Mouse (Mus musculus): ENCODE measurements around the gene Nectin3. TPM values are rescaled to one million over a fixed set of nuclear protein-coding genes. Genes with fewer than 3 reads are reported as not detected.
"Not testable (repeated sequence)": the region's sequence is repeated elsewhere in the genome, so short reads cannot be mapped to it uniquely, and the experiment has no call there.

Nectin3 gene
- polyA plus RNA-seq, 1 experiment = 19.0 TPM

DNA sequence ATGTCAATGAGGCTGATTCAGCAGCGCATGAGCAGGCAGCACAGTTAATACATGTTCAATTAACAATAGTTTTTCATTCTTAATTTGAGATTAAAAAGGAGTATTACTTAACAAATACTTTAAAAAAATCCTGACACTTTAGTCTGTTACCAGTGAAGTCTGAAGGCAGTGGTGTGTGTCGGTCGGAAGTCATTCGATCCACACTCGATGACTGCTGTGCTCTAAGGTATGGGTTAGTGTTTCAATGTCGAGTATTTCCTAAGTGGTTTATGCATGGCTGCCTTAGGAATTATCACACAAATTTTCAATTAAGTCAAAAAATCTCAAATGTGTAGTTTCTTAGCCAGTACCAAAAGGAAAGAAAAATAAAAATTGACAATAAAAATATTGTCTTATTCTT lies 49.3 kb downstream of the Nectin3 start:
- WGBS = 96% methylated on average over 6 of the region's 6 CpGs

GRCm38 (mm10) chr16:46431317-46431716 lies 67.0 kb downstream of the Nectin3 start:
- no peak for DNase-seq (ENCODE audit: low read depth, low spot score)
- 91% methylated on average over 5 of the region's 5 CpGs for WGBS

More for the DNA sequence above, 49.3 kb downstream of the Nectin3 start:
- DNase-seq (ENCODE audit: low read depth, low spot score) = no peak

GRCm38 (mm10) chr16:46416177-46416576 lies 82.1 kb downstream of the Nectin3 start:
- 81% methylated on average over 3 of the region's 3 CpGs for WGBS
- no peak for DNase-seq (ENCODE audit: low read depth, low spot score)

DNA sequence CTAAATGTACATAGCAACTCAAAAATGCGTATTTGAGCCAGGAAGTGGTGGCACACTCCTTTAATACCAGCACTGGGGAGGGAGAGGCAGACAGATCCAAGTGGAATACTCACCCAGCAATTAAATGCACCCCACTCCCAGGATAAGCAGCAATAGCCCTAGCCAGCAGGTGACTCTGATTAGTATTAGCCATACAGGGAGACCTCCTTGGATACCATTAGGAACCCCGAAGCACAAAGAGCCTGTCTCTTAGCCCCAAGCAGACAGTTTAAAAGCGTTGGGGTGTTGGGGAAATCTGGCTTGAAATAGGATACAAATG lies 87.6 kb downstream of the Nectin3 start:
- 91% methylated on average over 3 of the region's 3 CpGs for WGBS
- no peak for DNase-seq (ENCODE audit: low read depth, low spot score)

DNA sequence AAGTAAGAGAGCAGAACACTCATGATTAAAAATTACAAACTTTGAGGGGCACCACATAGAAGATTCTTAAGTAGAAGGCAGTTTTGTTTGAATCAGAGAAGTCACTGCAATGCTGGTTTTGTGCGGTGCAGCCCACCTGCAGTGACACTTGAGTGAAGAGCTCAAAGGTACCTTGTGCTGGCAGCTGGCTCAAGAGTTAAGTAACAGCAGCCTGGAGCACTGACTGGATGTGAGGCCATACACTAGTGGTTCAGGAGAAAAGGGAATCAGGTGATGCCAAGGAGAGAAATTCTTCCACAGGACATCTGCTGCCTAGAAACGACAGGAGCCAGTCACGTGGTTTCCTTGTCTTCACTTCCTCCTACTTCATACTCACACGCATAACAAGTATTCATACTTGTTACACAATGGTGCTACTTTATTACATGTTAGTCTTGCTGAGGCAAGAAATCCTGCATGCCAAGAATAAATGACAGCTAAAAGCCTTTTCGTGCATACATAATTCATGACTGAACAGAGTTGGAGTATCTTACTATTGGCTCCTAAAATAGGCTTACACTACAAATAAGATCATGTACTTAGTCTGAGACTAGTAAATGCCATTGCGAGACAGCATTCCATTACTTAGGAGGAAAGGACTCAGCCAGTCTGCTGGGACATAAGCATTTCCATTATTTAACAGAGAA lies 88.1 kb downstream of the Nectin3 start:
- WGBS = 62% methylated on average over 6 of the region's 6 CpGs
- DNase-seq (ENCODE audit: low read depth, low spot score) = no peak

DNA sequence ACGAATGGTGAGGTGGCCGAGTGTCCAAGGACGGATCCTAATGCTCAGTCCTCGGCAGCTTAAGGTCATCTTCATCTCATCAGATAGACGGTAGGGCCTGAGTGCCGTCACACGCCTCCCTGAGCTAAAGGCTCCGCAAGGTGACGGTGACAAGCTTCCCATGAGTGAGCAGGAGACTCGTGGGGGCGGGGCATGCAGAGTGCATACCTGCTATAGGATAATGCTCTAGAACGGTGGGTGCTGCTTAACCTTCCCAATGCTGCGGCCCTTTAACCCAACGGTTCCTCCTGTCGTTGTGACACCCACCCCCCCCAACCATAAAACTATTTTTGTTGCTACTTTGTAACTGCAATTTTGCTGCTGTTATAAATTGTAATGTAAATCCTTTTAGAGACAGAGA lies 90.3 kb downstream of the Nectin3 start:
- DNase-seq (ENCODE audit: low read depth, low spot score) = no peak
- WGBS = 92% methylated on average over 15 of the region's 15 CpGs

- 73% methylated on average over 7 of the region's 7 CpGs for WGBS
- DNase-seq (ENCODE audit: low read depth, low spot score) = no peak
Measured at GRCm38 (mm10) chr16:46406844-46407639, 91.3 kb downstream of the Nectin3 start.

DNA sequence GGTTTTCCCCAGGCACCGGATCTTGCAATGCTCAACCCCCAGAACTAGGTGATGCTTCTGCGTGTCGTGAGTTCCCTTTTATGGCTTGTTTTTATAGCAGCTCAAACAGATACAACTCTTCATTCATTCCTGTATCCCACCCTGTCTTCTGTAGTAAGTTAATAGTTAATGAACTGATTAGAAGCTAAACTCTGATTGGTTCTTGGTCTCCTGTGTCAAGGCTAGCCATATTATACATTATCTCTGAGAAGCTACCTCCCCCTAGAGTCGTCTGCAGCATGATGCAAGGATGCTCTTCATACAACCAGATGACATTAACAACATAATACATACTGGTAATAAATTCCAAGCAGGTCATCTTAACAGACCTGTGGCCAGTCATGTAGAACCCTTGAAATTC lies 100.4 kb downstream of the Nectin3 start:
- WGBS = 39% methylated on average over 4 of the region's 4 CpGs
- DNase-seq (ENCODE audit: low read depth, low spot score) = no peak

DNA sequence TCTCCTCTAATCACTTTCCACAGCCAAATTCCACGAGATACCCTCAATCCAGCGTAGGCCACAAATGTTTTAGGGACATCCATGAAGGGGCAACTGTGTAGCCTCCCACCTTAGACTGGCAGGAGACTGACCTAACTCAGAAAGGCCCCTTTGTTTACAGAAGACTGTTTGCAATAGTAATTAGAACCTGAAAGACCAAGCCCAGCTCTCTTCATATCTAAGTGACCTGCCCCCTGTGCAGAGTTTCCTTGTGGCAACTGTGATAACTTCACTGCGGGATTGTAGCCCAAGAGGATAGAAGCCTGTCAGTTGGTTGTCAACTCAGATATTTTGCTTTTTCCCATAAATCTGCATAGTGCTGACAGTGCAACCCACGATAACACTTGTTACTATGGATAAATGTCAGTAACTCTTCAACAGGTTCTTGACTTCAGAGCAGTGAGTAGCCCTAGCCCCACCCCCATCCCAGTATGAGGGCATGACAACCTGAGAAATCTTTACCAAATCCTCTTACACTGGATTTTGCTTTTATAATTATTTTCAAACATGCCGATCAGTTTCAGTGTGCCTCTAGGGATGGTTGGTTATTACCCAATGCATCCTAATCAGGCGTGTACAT lies 108.8 kb downstream of the Nectin3 start:
- DNase-seq (ENCODE audit: low read depth, low spot score) = no peak
- WGBS = 76% methylated on average over 6 of the region's 6 CpGs

DNA sequence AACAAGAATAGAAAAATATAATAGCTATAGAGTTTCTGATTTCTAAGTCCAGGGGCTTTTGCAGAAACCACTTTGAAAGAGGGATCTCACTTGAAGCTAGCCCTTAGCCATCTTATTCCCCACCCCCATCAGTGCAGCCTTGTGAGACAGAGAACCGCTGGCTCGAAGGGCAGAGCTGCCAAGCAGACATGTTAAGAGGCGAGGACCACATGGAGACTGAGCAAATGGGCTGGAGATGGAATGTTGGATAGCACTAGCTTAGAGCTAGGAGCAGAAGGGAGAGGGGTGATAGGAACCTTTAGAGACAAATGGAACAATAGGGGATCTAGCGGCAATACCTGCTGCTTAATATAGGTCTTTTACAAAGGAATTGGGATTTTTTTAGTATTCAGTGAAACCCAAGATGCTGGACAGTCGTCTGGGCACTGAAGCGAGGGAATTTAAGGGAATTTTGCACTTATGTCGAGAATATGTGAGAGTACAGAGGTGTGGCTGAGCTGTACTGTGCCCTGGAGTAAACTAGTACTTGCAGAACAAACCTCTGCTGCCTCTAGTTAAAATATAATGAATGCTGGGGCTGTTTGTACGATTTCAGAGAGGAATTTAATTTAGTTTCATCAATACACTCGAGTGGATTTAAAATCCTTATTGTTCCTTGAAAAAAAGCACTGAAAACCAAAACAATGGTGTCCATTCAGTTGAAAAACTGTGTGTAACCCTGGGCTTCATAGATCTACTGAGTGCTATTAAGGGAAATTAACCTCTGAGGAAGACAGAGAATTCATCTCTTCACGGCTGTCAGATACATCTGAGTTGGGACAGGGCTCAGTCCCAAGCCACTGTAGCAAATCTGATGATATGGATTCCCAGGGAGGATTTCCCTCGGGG lies 109.6 kb downstream of the Nectin3 start:
- WGBS = 64% methylated on average over 11 of the region's 11 CpGs
- DNase-seq (ENCODE audit: low read depth, low spot score) = no peak

- DNase-seq (ENCODE audit: low read depth, low spot score) = no peak
- 78% methylated on average over 5 of the region's 5 CpGs for WGBS
Measured at GRCm38 (mm10) chr16:46384279-46384678, 114.0 kb downstream of the Nectin3 start.

- WGBS = 82% methylated on average over 4 of the region's 4 CpGs
- DNase-seq (ENCODE audit: low read depth, low spot score) = no peak
Measured at GRCm38 (mm10) chr16:46383344-46383743, 115.0 kb downstream of the Nectin3 start.

DNA sequence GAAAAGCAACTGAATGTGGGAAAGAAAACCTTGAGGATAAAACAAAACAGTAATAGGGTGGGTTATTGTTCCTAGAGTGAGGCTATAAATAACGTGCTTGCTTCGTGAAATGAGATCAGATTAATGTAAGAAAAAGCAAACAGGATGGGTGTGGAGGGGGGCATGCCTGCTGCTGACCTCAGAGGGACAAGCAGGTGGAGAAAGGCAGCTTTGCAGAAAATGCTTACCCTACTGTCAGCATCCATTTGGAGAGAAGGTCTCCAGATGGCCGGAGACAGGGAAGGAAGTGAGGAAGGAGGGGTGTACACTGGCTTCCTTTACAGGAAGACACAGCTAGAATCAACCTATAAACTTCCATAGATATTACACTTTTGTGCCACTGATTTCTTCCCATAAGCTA lies 121.8 kb downstream of the Nectin3 start:
- 27% methylated on average over 3 of the region's 3 CpGs for WGBS
- DNase-seq (ENCODE audit: low read depth, low spot score) = no peak

GRCm38 (mm10) chr16:46362022-46362421 lies 136.3 kb downstream of the Nectin3 start:
- 65% methylated on average over 6 of the region's 6 CpGs for WGBS
- DNase-seq (ENCODE audit: low read depth, low spot score) = no peak

DNA sequence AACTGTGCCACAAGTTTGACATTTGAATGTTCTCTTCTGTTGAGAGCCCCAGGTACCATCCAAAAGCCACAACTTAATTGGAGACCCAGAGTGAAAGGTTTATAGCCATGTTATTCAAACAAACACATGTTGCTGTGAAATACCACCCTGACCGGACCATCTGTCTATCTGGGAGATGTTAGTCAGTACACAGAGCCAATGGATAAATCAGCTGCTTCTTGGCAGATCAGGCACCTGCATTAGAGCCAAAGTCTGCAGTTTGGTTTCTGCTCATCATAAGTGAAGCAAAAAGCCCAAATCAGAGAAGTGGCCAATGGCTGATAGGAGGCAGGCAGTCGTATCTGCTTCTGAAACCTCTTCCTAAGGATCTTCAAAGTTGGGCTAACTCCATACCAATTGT lies 140.7 kb downstream of the Nectin3 start:
- WGBS = 55% methylated on average over 2 of the region's 2 CpGs
- not testable (repeated sequence) for DNase-seq (ENCODE audit: low read depth, low spot score)

DNA sequence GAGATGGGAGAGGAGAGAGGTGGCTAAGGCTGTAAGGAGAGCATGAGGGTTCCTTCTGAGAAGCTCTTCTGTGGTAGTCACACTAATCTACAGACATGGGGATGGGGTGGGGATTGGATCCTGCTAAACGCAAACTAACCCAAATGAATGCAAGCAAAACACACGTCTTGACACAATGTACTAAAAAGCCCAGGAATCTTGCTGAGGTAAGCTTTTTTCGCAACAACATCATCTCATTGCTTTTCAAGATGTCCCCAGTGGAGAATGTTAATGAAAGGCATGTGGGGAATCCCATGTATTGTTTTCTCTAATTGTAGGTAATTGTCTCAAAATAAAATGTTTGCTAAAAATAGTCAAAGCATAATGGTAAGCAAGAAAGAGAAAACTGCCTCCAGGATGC lies 141.7 kb downstream of the Nectin3 start:
- 68% methylated on average over 3 of the region's 3 CpGs for WGBS
- no peak for DNase-seq (ENCODE audit: low read depth, low spot score)

Measured in large intestine, adult 2 months (tissue).